11 mouse cellular contexts compared by ENCODE assay signal in genomic region chr9:122178427-122178826, GRCm38 (mm10).
A peak's percentile ranks its signal among the peaks of the same experiment; 100 is the strongest.
DNase-seq lines count a peak whose midpoint lies in the region; TF ChIP-seq lines count a peak whose summit lies in the region.
"Had no signal": no experiment of that assay in that cellular context is flagged by ENCODE, and none has a peak within 500 bp of the region (broad histone marks: within the 10 kb centered on the region; RNA-seq: fewer than 3 reads in every experiment).

No protein-coding gene starts in this region.

- H3K4me2 ChIP-seq in myocyte (ENCODE audit: low read depth) = peak overlapping the region; percentile 21

- no peak overlapping the region for H3K4me3 ChIP-seq in kidney, adult 2 months (ENCODE audit: insufficient read depth, low read depth, low read length)
- no peak overlapping the region for H3K4me3 ChIP-seq in brown adipose tissue, adult 24 weeks (ENCODE audit: insufficient read depth, low read depth, low read length)
- H3K4me3 ChIP-seq in myocyte = no peak overlapping the region

- no peak overlapping the region for H3ac ChIP-seq in myocyte (ENCODE audit: control insufficient read depth, insufficient read length)

- no peaks in the 10 kb centered on the region for H3K36me3 ChIP-seq in kidney, adult 2 months (ENCODE audit: control insufficient read depth, insufficient read depth, low read length)
- no peaks in the 10 kb centered on the region for H3K36me3 ChIP-seq in myocyte (ENCODE audit: control insufficient read depth, insufficient read depth)

- no peaks in the 10 kb centered on the region for H3K79me2 ChIP-seq in myocyte (ENCODE audit: control insufficient read depth, insufficient read depth)

- TF ChIP-seq CTCF in kidney, adult 2 months (conservative IDR thresholded peaks at IDR 0.05; ENCODE audit: insufficient read depth, insufficient read length, low read depth, low read length) = no peak

- 55% methylated on average over 4 of the region's 4 CpGs for WGBS in kidney, adult 2 months

- no peak for DNase-seq in kidney, adult 2 months
- no peak for DNase-seq in kidney, postnatal 36 days
- DNase-seq in Muller cell, postnatal 12 days (ENCODE audit: inconsistent ontology term) = peak; percentile 44
- no peak for DNase-seq in right cerebral cortex, postnatal 14 days
- DNase-seq in ovary, adult 18-20 months (ENCODE audit: low spot score) = no peak
- DNase-seq: cerebellum, adult 11 months; layer of hippocampus, adult 9-11 months; lung, adult 18-20 months; right cerebral cortex, postnatal 4 days had no signal

- H3K27ac ChIP-seq in kidney, adult 2 months (ENCODE audit: insufficient read depth, low read depth, low read length) = peak overlapping the region; percentile 74; the same call in 1 of the 2 replicates
- peak overlapping the region; percentile 91 for H3K27ac ChIP-seq in brown adipose tissue, adult 24 weeks (replicated peaks; ENCODE audit: low read depth, low read length)

- H3K4me1 ChIP-seq in kidney, adult 2 months (ENCODE audit: control insufficient read depth, insufficient read depth, low read length) = peaks cover 26% of the 10 kb centered on the region
- peaks cover 50% of the 10 kb centered on the region for H3K4me1 ChIP-seq in brown adipose tissue, adult 24 weeks (ENCODE audit: control insufficient read depth, insufficient read depth, insufficient read length, low read length)

- H3K27me3 ChIP-seq in kidney, adult 2 months (replicated peaks; ENCODE audit: control insufficient read depth, insufficient read depth, low read length) = no peaks in the 10 kb centered on the region
- no peaks in the 10 kb centered on the region for H3K27me3 ChIP-seq in myocyte (ENCODE audit: control insufficient read depth, insufficient read depth, insufficient read length)

- TF ChIP-seq POLR2A in kidney, adult 2 months (IDR thresholded peaks at IDR 0.05; ENCODE audit: low read depth, low read length) = no peak
- no peak for TF ChIP-seq POLR2A in myocyte (IDR thresholded peaks at IDR 0.05; ENCODE audit: insufficient read length, low read depth)

TF ChIP-seq in myocyte, 11 proteins besides CTCF, POLR2A, EP300 and RAD21:
- no peak for TF ChIP-seq MAX (IDR thresholded peaks at IDR 0.05; ENCODE audit: low read depth)
- TF ChIP-seq MYOG (IDR thresholded peaks at IDR 0.05; ENCODE audit: control insufficient read depth in 1 of 3, insufficient read depth in 1 of 3, insufficient read length in 2 of 3, low read depth in 2 of 3) = no peak
- no peak for TF ChIP-seq TCF3 (IDR thresholded peaks at IDR 0.05; ENCODE audit: insufficient read length, low read depth)
- no peak for TF ChIP-seq REST (IDR thresholded peaks at IDR 0.05; ENCODE audit: insufficient read depth, insufficient read length)
- no peak for TF ChIP-seq CEBPB (IDR thresholded peaks at IDR 0.05; ENCODE audit: insufficient read depth, poor library complexity, severe bottlenecking)
- TF ChIP-seq MYOD1 (IDR thresholded peaks at IDR 0.05; ENCODE audit: control insufficient read depth in 1 of 3, insufficient read length in 2 of 3, low read depth in 2 of 3) = no peak
- TF ChIP-seq E2F4 (IDR thresholded peaks at IDR 0.05; ENCODE audit: insufficient read depth) = no peak
- TF ChIP-seq TCF12 (IDR thresholded peaks at IDR 0.05; ENCODE audit: insufficient read depth, poor library complexity, severe bottlenecking) = no peak
- no peak for TF ChIP-seq POLR2AphosphoS2 (IDR thresholded peaks at IDR 0.05; ENCODE audit: insufficient read length, low read depth)
- TF ChIP-seq USF1 (IDR thresholded peaks at IDR 0.05; ENCODE audit: low read depth) = no peak
- no peak for TF ChIP-seq SRF (IDR thresholded peaks at IDR 0.05; ENCODE audit: control insufficient read depth, insufficient read length, low read depth)
